Mouse (Mus musculus) liver, embryonic 14.5 days (tissue): ENCODE data around the gene Rnf121.
A peak's percentile ranks its signal among the peaks of the same experiment; 100 is the strongest.

ENCODE experiments used
- CTCF ChIP-seq: IDR thresholded peaks from 2 replicates; pipeline ENCODE4 v1.5.1; 2016; ENCODE audit warnings: antibody characterized with exemption, low read depth, control low read depth
- EP300 ChIP-seq: IDR thresholded peaks from 2 replicates; pipeline ENCODE4 v1.6.1; 2016; ENCODE audit warnings: antibody characterized with exemption, low read depth

DNA sequence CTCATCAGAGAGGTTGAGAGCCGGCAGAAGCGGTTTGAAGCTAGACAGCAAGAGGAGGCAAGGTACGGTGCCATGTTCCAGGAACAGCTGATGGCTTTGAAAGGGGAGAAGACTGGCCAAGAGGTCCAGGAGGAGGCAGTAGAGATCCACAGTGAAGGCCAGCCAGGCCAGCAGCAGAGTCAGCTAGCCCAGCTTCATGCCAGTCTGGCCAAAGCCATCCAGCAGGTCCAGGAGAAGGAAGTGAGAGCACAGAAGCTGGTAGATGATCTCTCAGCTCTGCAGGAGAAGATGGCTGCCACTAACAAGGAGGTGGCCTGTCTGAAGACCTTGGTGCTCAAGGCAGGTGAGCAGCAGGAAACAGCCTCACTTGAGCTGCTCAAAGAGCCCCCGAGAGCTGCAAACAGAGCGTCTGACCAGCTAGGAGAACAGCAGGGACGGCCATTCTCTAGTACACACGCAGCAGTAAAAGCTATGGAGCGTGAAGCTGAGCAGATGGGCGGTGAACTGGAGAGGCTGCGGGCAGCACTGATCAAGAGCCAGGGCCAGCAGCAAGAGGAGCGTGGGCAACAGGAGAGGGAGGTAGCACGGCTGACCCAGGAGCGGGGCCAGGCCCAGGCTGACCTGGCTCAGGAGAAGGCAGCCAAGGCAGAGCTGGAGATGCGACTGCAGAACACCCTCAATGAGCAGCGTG lies 65.7 kb downstream of the Rnf121 start:
- peak; percentile 36; the same call in 1 of the 2 replicates for TF ChIP-seq CTCF
- no peak for TF ChIP-seq EP300
